Mouse (Mus musculus) thymus, adult 2 months (tissue): ENCODE data around the gene Tmem245.

Source experiments
- CTCF ChIP-seq: fragments of 200-500 bp; IDR thresholded peaks from 2 replicates; pipeline ENCODE4 v1.5.1; 2012; ENCODE audit warnings: mild to moderate bottlenecking, control low read depth, low read length, moderate library complexity, borderline replicate concordance; ENCODE audit not compliant: control insufficient read depth, poor library complexity, insufficient read depth; ENCODE audit errors: extremely low read depth
- POLR2A ChIP-seq: fragments of 200-500 bp; IDR thresholded peaks from 2 replicates; pipeline ENCODE4 v1.6.1; 2012; ENCODE audit warnings: mild to moderate bottlenecking, low read length, control low read depth, moderate library complexity; ENCODE audit not compliant: control insufficient read depth, poor library complexity, insufficient read depth; ENCODE audit errors: extremely low read depth

DNA sequence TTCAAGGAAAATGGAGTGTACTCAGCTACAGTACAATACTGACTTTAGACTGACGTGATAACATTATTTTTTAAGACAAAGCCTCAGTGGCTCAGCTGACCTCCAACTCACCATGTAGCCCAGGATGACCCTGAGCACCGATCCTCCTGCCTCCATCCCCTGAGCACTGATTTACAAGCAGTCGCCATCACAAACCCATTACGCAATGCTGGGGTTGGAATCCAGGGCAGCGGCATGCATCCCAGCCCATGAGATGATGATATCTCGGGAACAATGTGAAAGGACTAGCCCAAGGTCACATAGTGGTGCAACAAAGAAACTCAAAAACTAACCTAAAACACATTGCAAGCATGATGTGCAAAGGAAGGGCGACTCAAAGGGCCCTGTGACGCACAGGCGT, 123.0 kb downstream of the Tmem245 start:
- TF ChIP-seq CTCF (no peak), POLR2A (no peak)
